Mouse (Mus musculus) mouse embryonic stem cell (cell line): ENCODE results near the gene Cacna2d4.

ENCODE experiments used
- in situ Hi-C, 2 experiments: fragments of 300-500 bp; cut with MboI; formaldehyde crosslinking; loops; 1 replicate in 1 of 2; 3 replicates in 1 of 2; pipeline ENCODE4 v1.14.3; 2019 to 2020; ENCODE audit warnings: low sequenced_read_pairs in 2 of 2, low pct_unique_long_range_greater_than_20kb in 1 of 2, mixed read lengths in 1 of 2; ENCODE audit not compliant: unreplicated experiment in 1 of 2

Cacna2d4 gene

GRCm38 (mm10) chr6:119328521-119329115, 92.3 kb downstream of the Cacna2d4 start:
- in situ Hi-C loops: loop anchor here in 1 of 2 experiments (25.0 kb wide), 1 partner anchor 216 kb away; no protein-coding TSS in a partner anchor

GRCm38 (mm10) chr6:119329215-119329714, 92.9 kb downstream of the Cacna2d4 start:
- in situ Hi-C loops: loop anchor here in 1 of 2 experiments (25.0 kb wide), 1 partner anchor 217 kb away; no protein-coding TSS in a partner anchor

- in situ Hi-C loops: loop anchor here in 1 of 2 experiments (25.0 kb wide), 1 partner anchor 218 kb away; no protein-coding TSS in a partner anchor
Observed at GRCm38 (mm10) chr6:119329936-119330335, 93.6 kb downstream of the Cacna2d4 start.

- in situ Hi-C loops: loop anchor here in 1 of 2 experiments (25.0 kb wide), 1 partner anchor 218 kb away; no protein-coding TSS in a partner anchor
Observed at GRCm38 (mm10) chr6:119330506-119330905, 94.2 kb downstream of the Cacna2d4 start, which contains the start of gene Lrtm2. Gene Lrtm2 (minus strand): TSS chr6:119330766.

- in situ Hi-C loops: loop anchor here in 1 of 2 experiments (25.0 kb wide), 1 partner anchor 220 kb away; no protein-coding TSS in a partner anchor
Observed at GRCm38 (mm10) chr6:119332111-119332510, 95.8 kb downstream of the Cacna2d4 start.

GRCm38 (mm10) chr6:119333202-119333601, 96.9 kb downstream of the Cacna2d4 start:
- in situ Hi-C loops: loop anchor here in 1 of 2 experiments (25.0 kb wide), 1 partner anchor 221 kb away; no protein-coding TSS in a partner anchor

- in situ Hi-C loops: loop anchor here in 1 of 2 experiments (25.0 kb wide), 1 partner anchor 222 kb away; no protein-coding TSS in a partner anchor
Observed at GRCm38 (mm10) chr6:119333831-119334230, 97.5 kb downstream of the Cacna2d4 start.

- in situ Hi-C loops: loop anchor here in 1 of 2 experiments (25.0 kb wide), 1 partner anchor 224 kb away; no protein-coding TSS in a partner anchor
Observed at GRCm38 (mm10) chr6:119336124-119336523, 99.8 kb downstream of the Cacna2d4 start.

- in situ Hi-C loops: loop anchor here in 1 of 2 experiments (25.0 kb wide), 1 partner anchor 225 kb away; no protein-coding TSS in a partner anchor
Observed at GRCm38 (mm10) chr6:119337287-119337686, 101.0 kb downstream of the Cacna2d4 start.

GRCm38 (mm10) chr6:119338121-119338912, 102.0 kb downstream of the Cacna2d4 start:
- in situ Hi-C loops: loop anchor here in 1 of 2 experiments (25.0 kb wide), 1 partner anchor 226 kb away; no protein-coding TSS in a partner anchor

GRCm38 (mm10) chr6:119341409-119341808, 105.1 kb downstream of the Cacna2d4 start:
- in situ Hi-C loops: loop anchor here (10.0 to 25.0 kb wide), 2 partner anchors 227 to 229 kb away; no protein-coding TSS in a partner anchor

- in situ Hi-C loops: loop anchor here (5.0 to 25.0 kb wide), 3 partner anchors 124 to 234 kb away; no protein-coding TSS in a partner anchor
Observed at GRCm38 (mm10) chr6:119346257-119346656, 109.9 kb downstream of the Cacna2d4 start.

GRCm38 (mm10) chr6:119347813-119348212, 111.5 kb downstream of the Cacna2d4 start:
- in situ Hi-C loops: loop anchor here (5.0 to 25.0 kb wide), 3 partner anchors 126 to 236 kb away; no protein-coding TSS in a partner anchor

- in situ Hi-C loops: loop anchor here (5.0 to 25.0 kb wide), 3 partner anchors 126 to 236 kb away; no protein-coding TSS in a partner anchor
Observed at GRCm38 (mm10) chr6:119348234-119348633, 111.9 kb downstream of the Cacna2d4 start.

- in situ Hi-C loops: loop anchor here in 1 of 2 experiments (5.0 kb wide), 1 partner anchor 128 kb away; no protein-coding TSS in a partner anchor
Observed at GRCm38 (mm10) chr6:119350703-119351198, 114.4 kb downstream of the Cacna2d4 start.

GRCm38 (mm10) chr6:119351656-119352055, 115.3 kb downstream of the Cacna2d4 start:
- in situ Hi-C loops: loop anchor here in 1 of 2 experiments (5.0 kb wide), 1 partner anchor 129 kb away; no protein-coding TSS in a partner anchor

- in situ Hi-C loops: loop anchor here in 1 of 2 experiments (5.0 kb wide), 1 partner anchor 130 kb away; no protein-coding TSS in a partner anchor
Observed at GRCm38 (mm10) chr6:119352501-119352900, 116.2 kb downstream of the Cacna2d4 start.
